Mouse (Mus musculus): Measurements from ENCODE around the gene Tmprss5. TPM values are rescaled to one million over a fixed set of nuclear protein-coding genes. Genes with fewer than 3 reads are reported as not detected.

Tmprss5 gene
- polyA plus RNA-seq, 1 experiment = 0.36 TPM

- DNase-seq = peak; percentile 75
- H3K27me3 ChIP-seq (replicated peaks; ENCODE audit: control insufficient read depth, insufficient read depth, low read length) = no peaks in the 10 kb centered on the region
- H3K4me1 ChIP-seq (ENCODE audit: control insufficient read depth, insufficient read depth, low read length) = no peaks in the 10 kb centered on the region
- peak; percentile 82 for TF ChIP-seq CTCF (conservative IDR thresholded peaks at IDR 0.05; ENCODE audit: insufficient read depth, insufficient read length, low read depth, low read length)
- TF ChIP-seq POLR2A (IDR thresholded peaks at IDR 0.05; ENCODE audit: low read depth, low read length) = no peak
- H3K4me3 ChIP-seq (ENCODE audit: insufficient read depth, low read depth, low read length) = no peak overlapping the region
- no peak overlapping the region for H3K27ac ChIP-seq (ENCODE audit: insufficient read depth, low read depth, low read length)
- H3K36me3 ChIP-seq (ENCODE audit: control insufficient read depth, insufficient read depth, low read length) = peaks cover 5% of the 10 kb centered on the region; the same call in 1 of the 2 replicates
- 11% methylated on average over 4 of the region's 4 CpGs for WGBS
Observed at GRCm38 (mm10) chr9:49081561-49081960, 501 bp downstream of the Tmprss5 start.

GRCm38 (mm10) chr9:49087317-49087716 is 6.3 kb downstream of the Tmprss5 start:
- TF ChIP-seq CTCF (conservative IDR thresholded peaks at IDR 0.05; ENCODE audit: insufficient read depth, insufficient read length, low read depth, low read length) (no peak), POLR2A (IDR thresholded peaks at IDR 0.05; ENCODE audit: low read depth, low read length) (no peak)
- H3K27me3 ChIP-seq (replicated peaks; ENCODE audit: control insufficient read depth, insufficient read depth, low read length) = no peaks in the 10 kb centered on the region
- 51% methylated on average over 11 of the region's 11 CpGs for WGBS
- no peaks in the 10 kb centered on the region for H3K4me1 ChIP-seq (ENCODE audit: control insufficient read depth, insufficient read depth, low read length)
- no peak overlapping the region for H3K4me3 ChIP-seq (ENCODE audit: insufficient read depth, low read depth, low read length)
- DNase-seq = no peak
- no peak overlapping the region for H3K27ac ChIP-seq (ENCODE audit: insufficient read depth, low read depth, low read length)
- no peaks in the 10 kb centered on the region for H3K36me3 ChIP-seq (ENCODE audit: control insufficient read depth, insufficient read depth, low read length)

- no peak overlapping the region for H3K27ac ChIP-seq (ENCODE audit: insufficient read depth, low read depth, low read length)
- peak; percentile 24 for DNase-seq
- H3K4me1 ChIP-seq (ENCODE audit: control insufficient read depth, insufficient read depth, low read length) = no peaks in the 10 kb centered on the region
- WGBS = 86% methylated on average over 3 of the region's 3 CpGs
- TF ChIP-seq POLR2A (IDR thresholded peaks at IDR 0.05; ENCODE audit: low read depth, low read length) (no peak), CTCF (conservative IDR thresholded peaks at IDR 0.05; ENCODE audit: insufficient read depth, insufficient read length, low read depth, low read length) (no peak)
- H3K4me3 ChIP-seq (ENCODE audit: insufficient read depth, low read depth, low read length) = no peak overlapping the region
- no peaks in the 10 kb centered on the region for H3K27me3 ChIP-seq (replicated peaks; ENCODE audit: control insufficient read depth, insufficient read depth, low read length)
- no peaks in the 10 kb centered on the region for H3K36me3 ChIP-seq (ENCODE audit: control insufficient read depth, insufficient read depth, low read length)
Observed at GRCm38 (mm10) chr9:49098871-49099270, 17.8 kb downstream of the Tmprss5 start.

GRCm38 (mm10) chr9:49102328-49102727 is 21.3 kb downstream of the Tmprss5 start:
- H3K4me1 ChIP-seq (ENCODE audit: control insufficient read depth, insufficient read depth, low read length) = no peaks in the 10 kb centered on the region
- 59% methylated on average over 1 of the region's 1 CpGs for WGBS
- no peak for DNase-seq
- TF ChIP-seq POLR2A (IDR thresholded peaks at IDR 0.05; ENCODE audit: low read depth, low read length) = no peak
- no peak for TF ChIP-seq CTCF (conservative IDR thresholded peaks at IDR 0.05; ENCODE audit: insufficient read depth, insufficient read length, low read depth, low read length)
- no peaks in the 10 kb centered on the region for H3K27me3 ChIP-seq (replicated peaks; ENCODE audit: control insufficient read depth, insufficient read depth, low read length)
- H3K27ac ChIP-seq (ENCODE audit: insufficient read depth, low read depth, low read length) = no peak overlapping the region
- H3K36me3 ChIP-seq (ENCODE audit: control insufficient read depth, insufficient read depth, low read length) = no peaks in the 10 kb centered on the region
- H3K4me3 ChIP-seq (ENCODE audit: insufficient read depth, low read depth, low read length) = no peak overlapping the region

- no peak for DNase-seq
- Histone ChIP-seq H3K4me1 (ENCODE audit: control insufficient read depth, insufficient read depth, low read length) (no peaks in the 10 kb centered on the region), H3K36me3 (ENCODE audit: control insufficient read depth, insufficient read depth, low read length) (no peaks in the 10 kb centered on the region), H3K27ac (ENCODE audit: insufficient read depth, low read depth, low read length) (no peak overlapping the region), H3K4me3 (ENCODE audit: insufficient read depth, low read depth, low read length) (no peak overlapping the region), H3K27me3 (replicated peaks; ENCODE audit: control insufficient read depth, insufficient read depth, low read length) (no peaks in the 10 kb centered on the region)
- TF ChIP-seq POLR2A (IDR thresholded peaks at IDR 0.05; ENCODE audit: low read depth, low read length) (no peak), CTCF (conservative IDR thresholded peaks at IDR 0.05; ENCODE audit: insufficient read depth, insufficient read length, low read depth, low read length) (no peak)
- 40% methylated on average over 7 of the region's 7 CpGs for WGBS
Observed at GRCm38 (mm10) chr9:49109101-49109500, 28.0 kb downstream of the Tmprss5 start.

- 53% methylated on average over 6 of the region's 6 CpGs for WGBS
- H3K36me3 ChIP-seq (ENCODE audit: control insufficient read depth, insufficient read depth, low read length) = no peaks in the 10 kb centered on the region
- TF ChIP-seq CTCF (conservative IDR thresholded peaks at IDR 0.05; ENCODE audit: insufficient read depth, insufficient read length, low read depth, low read length) (no peak), POLR2A (IDR thresholded peaks at IDR 0.05; ENCODE audit: low read depth, low read length) (no peak)
- no peaks in the 10 kb centered on the region for H3K4me1 ChIP-seq (ENCODE audit: control insufficient read depth, insufficient read depth, low read length)
- no peak overlapping the region for H3K4me3 ChIP-seq (ENCODE audit: insufficient read depth, low read depth, low read length)
- H3K27me3 ChIP-seq (replicated peaks; ENCODE audit: control insufficient read depth, insufficient read depth, low read length) = no peaks in the 10 kb centered on the region
- DNase-seq = peak; percentile 38
- H3K27ac ChIP-seq (ENCODE audit: insufficient read depth, low read depth, low read length) = no peak overlapping the region
Observed at GRCm38 (mm10) chr9:49110476-49111220, 29.6 kb downstream of the Tmprss5 start.

- 64% methylated on average over 5 of the region's 5 CpGs for WGBS
- DNase-seq = no peak
- Histone ChIP-seq H3K4me1 (ENCODE audit: control insufficient read depth, insufficient read depth, low read length) (no peaks in the 10 kb centered on the region), H3K4me3 (ENCODE audit: insufficient read depth, low read depth, low read length) (no peak overlapping the region), H3K36me3 (ENCODE audit: control insufficient read depth, insufficient read depth, low read length) (no peaks in the 10 kb centered on the region), H3K27me3 (replicated peaks; ENCODE audit: control insufficient read depth, insufficient read depth, low read length) (no peaks in the 10 kb centered on the region), H3K27ac (ENCODE audit: insufficient read depth, low read depth, low read length) (no peak overlapping the region)
- no peak for TF ChIP-seq CTCF (conservative IDR thresholded peaks at IDR 0.05; ENCODE audit: insufficient read depth, insufficient read length, low read depth, low read length)
- TF ChIP-seq POLR2A (IDR thresholded peaks at IDR 0.05; ENCODE audit: low read depth, low read length) = no peak
Observed at GRCm38 (mm10) chr9:49111296-49111695, 30.2 kb downstream of the Tmprss5 start.
